Mouse (Mus musculus): ENCODE data around the gene Ano2. TPM values are rescaled to one million over a fixed set of nuclear protein-coding genes. Genes with fewer than 3 reads are reported as not detected.

Gene Ano2
- polyA plus RNA-seq, 1 experiment, result 0.07 TPM

DNA sequence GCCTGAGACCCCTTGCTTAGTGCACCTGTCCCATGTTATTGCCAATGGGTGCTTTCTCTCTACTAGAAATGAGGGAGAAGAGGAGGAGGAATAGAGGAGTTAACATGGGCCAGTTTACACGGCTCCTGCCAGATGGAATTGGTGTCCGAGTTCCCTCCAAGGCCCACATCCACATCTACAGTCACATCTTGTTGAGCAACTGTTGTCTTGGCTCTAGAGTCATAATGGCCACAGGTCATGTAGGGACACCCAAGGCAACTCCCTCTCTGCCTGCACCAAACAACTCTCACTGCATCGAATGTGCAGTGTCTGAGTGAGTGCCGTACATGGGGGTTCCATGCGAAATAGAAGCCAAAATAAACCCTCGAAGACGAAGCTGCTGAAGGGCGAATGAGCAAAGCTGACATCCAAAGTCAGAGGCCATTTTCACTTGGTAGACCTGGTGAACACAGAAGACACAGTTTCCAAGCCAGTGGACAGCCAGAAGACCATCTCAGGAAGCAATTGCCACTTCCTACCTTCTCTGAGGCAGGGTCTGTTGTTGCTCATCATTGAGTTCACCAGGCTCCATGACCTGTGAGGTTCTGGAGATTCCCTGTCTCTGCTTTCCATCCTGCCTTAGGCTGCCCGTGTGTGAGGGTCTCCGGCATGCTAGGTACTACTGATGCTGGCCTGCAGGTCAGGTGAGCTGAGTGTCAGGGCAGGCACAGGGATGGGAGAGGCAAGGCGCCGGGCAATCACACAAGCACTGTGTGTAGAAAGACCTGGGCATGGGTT is 398.5 kb downstream of the Ano2 start:
- no peak for DNase-seq

More for the DNA sequence above, 398.5 kb downstream of the Ano2 start:
- no peak overlapping the region for H3K4me3 ChIP-seq (ENCODE audit: control insufficient read depth, insufficient read depth, low read length)
- TF ChIP-seq POLR2A (IDR thresholded peaks at IDR 0.05; ENCODE audit: control insufficient read depth, extremely low read depth, insufficient read depth, low read length, poor library complexity) (no peak), CTCF (IDR thresholded peaks at IDR 0.05; ENCODE audit: borderline replicate concordance, control insufficient read depth, extremely low read depth, insufficient read depth, low read length, poor library complexity) (no peak)
- WGBS, result 93% methylated on average over 12 of the region's 12 CpGs
- H3K36me3 ChIP-seq (ENCODE audit: control insufficient read depth, insufficient read depth, low read length), result no peaks in the 10 kb centered on the region
- H3K27ac ChIP-seq (ENCODE audit: control insufficient read depth, insufficient read depth, low read length), result no peak overlapping the region
- no peaks in the 10 kb centered on the region for H3K27me3 ChIP-seq (ENCODE audit: control insufficient read depth, insufficient read depth, low read length)
- no peaks in the 10 kb centered on the region for H3K4me1 ChIP-seq (replicated peaks; ENCODE audit: control insufficient read depth, insufficient read depth, low read length)

Other genes starting within 250 kb of the Ano2 start
- 41.5 and 56.1 TPM in 2 replicates for gene Cd9, start 195.6 kb upstream of the Ano2 start, polyA plus RNA-seq (2012; rRNA removed)
- 19.5 and 32.3 TPM in 2 replicates for gene Vwf, start 143.6 kb upstream of the Ano2 start, polyA plus RNA-seq (2012; rRNA removed)

All from thymus, adult 2 months (tissue).